Mouse (Mus musculus): ENCODE data around the gene Xrra1. TPM values are rescaled to one million over a fixed set of nuclear protein-coding genes. Genes with fewer than 3 reads are reported as not detected.

Gene Xrra1
- polyA plus RNA-seq (2017; shearing (Covaris generic)), result not detected

DNA sequence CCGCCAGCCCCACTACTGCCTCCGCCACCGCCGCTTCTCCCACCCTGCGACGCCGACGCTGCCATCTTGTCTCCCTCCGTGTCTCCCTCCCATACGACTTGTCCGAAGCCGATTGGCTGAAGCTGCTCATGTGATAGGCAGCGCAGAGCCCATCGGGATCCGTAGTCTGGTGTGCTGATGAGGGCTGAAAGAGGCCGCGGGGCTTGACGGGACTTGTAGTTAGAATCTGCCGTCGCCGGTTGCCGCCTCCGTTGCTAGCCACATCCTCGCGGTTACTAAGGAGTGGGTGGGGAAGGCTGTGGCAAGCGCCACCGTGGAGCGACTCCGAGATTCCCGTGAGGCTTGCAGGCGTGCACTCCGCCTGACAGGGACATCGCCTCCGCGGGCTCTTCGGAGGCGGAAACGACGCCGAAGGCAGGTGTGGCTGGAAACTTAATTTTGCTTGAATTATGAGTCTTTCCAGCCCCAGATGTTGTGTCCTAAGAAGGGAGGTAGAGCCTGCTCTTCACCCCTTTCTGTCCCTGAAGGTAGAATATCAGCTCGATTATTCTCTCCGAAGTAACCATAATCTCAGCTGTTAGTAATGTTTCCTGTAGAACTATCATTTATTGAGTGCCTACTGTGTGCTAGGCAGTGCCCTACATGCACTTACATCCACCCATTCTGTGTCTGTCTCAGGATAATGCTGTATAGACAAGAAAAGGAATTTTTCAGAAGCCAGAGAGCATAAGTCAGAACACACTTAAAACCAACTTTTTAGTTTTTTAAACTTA is at the start of gene Xrra1:
Xrra1 (plus strand) TSS at position 304 of the 773 bp plus-strand sequence.

DNA sequence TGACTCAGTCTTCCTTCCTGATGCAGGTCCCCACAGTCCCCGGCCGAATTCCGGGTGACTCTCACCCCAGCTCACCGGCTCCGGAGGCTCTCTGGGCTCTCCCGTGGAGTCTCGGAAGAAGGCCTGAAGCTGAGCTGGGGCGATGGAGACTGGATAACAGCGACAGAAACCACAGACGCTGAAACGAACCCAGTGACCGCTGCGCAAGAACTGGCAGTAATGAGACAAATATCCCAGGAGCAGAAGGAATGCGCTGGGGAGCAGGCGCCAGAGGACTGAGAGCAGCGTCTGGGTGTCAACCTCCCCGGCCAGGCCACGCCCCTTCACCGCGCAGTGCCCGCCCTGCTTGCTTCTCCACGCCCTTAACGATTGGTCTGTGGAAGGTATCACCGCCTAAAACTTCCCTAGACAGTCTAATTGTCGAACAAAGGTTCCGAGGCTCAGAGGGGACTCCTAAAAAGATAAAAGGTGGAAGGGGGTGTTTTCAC is 30.8 kb upstream of the Xrra1 start, which contains the start of gene Neu3:
Neu3 (minus strand) TSS at position 335 of the 488 bp plus-strand sequence.

DNA sequence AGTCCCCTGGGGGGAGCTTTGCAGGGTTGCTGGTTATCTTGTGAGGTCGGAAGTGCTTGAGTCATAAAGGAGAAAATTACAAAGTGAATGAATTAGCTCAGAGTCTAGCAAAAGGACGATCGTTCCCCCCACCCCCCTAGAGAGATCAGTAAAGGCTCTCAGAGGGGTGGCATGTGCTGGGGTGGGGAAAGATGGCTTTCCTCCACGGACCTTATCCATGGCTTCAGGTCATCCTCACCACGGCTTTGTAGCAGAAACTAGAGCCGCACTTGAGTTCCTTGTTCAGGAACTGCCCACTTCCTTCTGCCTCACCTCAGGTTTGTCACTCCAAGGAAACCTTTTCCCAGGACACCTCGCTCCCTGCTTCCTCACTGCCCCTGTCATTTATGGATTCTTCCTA is 4.4 kb downstream of the Xrra1 start, which contains the start of gene Spcs2:
Spcs2 (minus strand) TSS at position 101 of the 400 bp plus-strand sequence.

Other genes starting within 250 kb of the Xrra1 start
- 0.47 TPM for gene Tpbgl, start 232.0 kb upstream of the Xrra1 start, polyA plus RNA-seq (2017; shearing (Covaris generic))
- not detected for gene Slco2b1, start 147.8 kb upstream of the Xrra1 start, polyA plus RNA-seq (2017; shearing (Covaris generic))
- not detected for gene Olfr520, start 128.8 kb upstream of the Xrra1 start, polyA plus RNA-seq (2017; shearing (Covaris generic))
- not detected for gene Olfr521, start 95.6 kb upstream of the Xrra1 start, polyA plus RNA-seq (2017; shearing (Covaris generic))
- 2.4 TPM for gene Neu3, start 30.7 kb upstream of the Xrra1 start, polyA plus RNA-seq (2017; shearing (Covaris generic))
- gene Spcs2, start 4.3 kb downstream of the Xrra1 start, polyA plus RNA-seq (2017; shearing (Covaris generic)), result 246 TPM
- gene Rnf169, start 121.3 kb downstream of the Xrra1 start, polyA plus RNA-seq (2017; shearing (Covaris generic)), result 9.3 TPM
- not detected for gene Chrdl2, start 147.1 kb downstream of the Xrra1 start, polyA plus RNA-seq (2017; shearing (Covaris generic))